Mouse (Mus musculus) olfactory bulb, adult 2 months (tissue): ENCODE data around the gene Ttll9.

Experiments used
- CTCF ChIP-seq: fragments of 200-500 bp; IDR thresholded peaks from 2 replicates; pipeline ENCODE4 v1.5.1; 2012; ENCODE audit warnings: low read depth, mild to moderate bottlenecking, low read length, moderate library complexity; ENCODE audit not compliant: insufficient read depth
- POLR2A ChIP-seq: fragments of 200-500 bp; IDR thresholded peaks from 2 replicates; pipeline ENCODE4 v1.6.1; 2012; ENCODE audit warnings: mild to moderate bottlenecking, low read depth, low read length, moderate library complexity; ENCODE audit not compliant: insufficient read depth

GRCm38 (mm10) chr2:152928219-152928987, 33.9 kb upstream of the Ttll9 start:
- TF ChIP-seq CTCF (no peak), POLR2A (no peak)
